Mouse (Mus musculus) liver, embryonic 14.5 days (tissue): Measurements from ENCODE around the gene Fgfr3.

Source experiments
- CTCF ChIP-seq: IDR thresholded peaks from 2 replicates; pipeline ENCODE4 v1.5.1; 2016; ENCODE audit warnings: antibody characterized with exemption, low read depth, control low read depth
- EP300 ChIP-seq: IDR thresholded peaks from 2 replicates; pipeline ENCODE4 v1.6.1; 2016; ENCODE audit warnings: antibody characterized with exemption, low read depth

DNA sequence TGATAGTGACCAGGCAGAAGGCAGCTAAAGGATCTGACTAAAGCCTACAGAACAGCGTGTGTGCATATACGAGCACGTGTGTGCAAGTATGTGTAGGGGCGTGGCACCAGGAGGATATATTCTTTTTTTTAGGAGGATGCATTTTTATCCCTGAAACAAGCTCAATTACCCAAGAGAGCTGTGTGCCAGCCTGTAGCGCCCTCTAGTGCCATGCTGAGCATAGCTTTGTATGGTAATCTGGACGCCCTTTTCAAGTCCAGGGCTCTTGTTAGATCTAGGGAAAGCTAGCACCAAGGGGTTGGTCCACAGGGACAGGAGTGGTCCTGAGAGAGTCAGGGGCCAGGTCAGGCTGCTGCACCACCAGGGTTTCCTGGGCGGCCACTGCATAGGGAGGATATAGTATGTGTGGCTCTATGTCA is 16.4 kb downstream of the Fgfr3 start:
- TF ChIP-seq EP300, result no peak
- TF ChIP-seq CTCF, result peak; percentile 83
